Mouse (Mus musculus): Measurements from ENCODE around the gene Cd63.

- TF ChIP-seq POLR2A (IDR thresholded peaks at IDR 0.05; ENCODE audit: low read depth, low read length): no peak
- no peak for TF ChIP-seq CTCF (IDR thresholded peaks at IDR 0.05; ENCODE audit: extremely low read depth, insufficient read depth, insufficient read length, insufficient replicate concordance)
Observed at GRCm38 (mm10) chr10:128933574-128933973, 32.8 kb downstream of the Cd63 start, which contains the start of gene Itga7.
